8 mouse cellular contexts compared by ENCODE assay signal in genomic region chr17:65885697-65886529, GRCm38 (mm10). TPM values are rescaled to one million over a fixed set of nuclear protein-coding genes. Genes with fewer than 3 reads are reported as not detected.
DNase-seq lines count a peak whose midpoint lies in the region; ATAC-seq lines count a peak whose summit lies in the region.

Gene Ralbp1 (minus strand): TSS chr17:65885798.

- peak within 1 kb of the TSS; percentile 84 for H3K9ac ChIP-seq in forebrain, embryonic 15.5 days (replicated peaks)

- peak within 1 kb of the TSS; percentile 82 for H3K4me2 ChIP-seq in forebrain, embryonic 15.5 days (replicated peaks)

- no peaks in the 10 kb centered on the region for H3K9me3 ChIP-seq in forebrain, embryonic 15.5 days

- ATAC-seq in forebrain, embryonic 15.5 days (replicated peaks): no peak

- H3K27me3 ChIP-seq in forebrain, embryonic 15.5 days: no peaks in the 10 kb centered on the region

- peak; percentile 28 to 43 for DNase-seq in spleen, postnatal 10 days (ENCODE audit: low spot score in 2 of 2)
- no peak for DNase-seq in spleen, postnatal 4 days (ENCODE audit: low spot score in 2 of 2)
- DNase-seq in cerebellum, adult 11 months: peak; percentile 44
- no peak for DNase-seq in heart, postnatal 25 days (ENCODE audit: low spot score)
- DNase-seq in layer of hippocampus, postnatal 10 days (ENCODE audit: low spot score in 2 of 2): peak; percentile 36 to 47
- DNase-seq in lung, postnatal 14 days: peak; percentile 22
- peak; percentile 38 for DNase-seq in skeletal muscle tissue, adult 2 months (ENCODE audit: low read depth, low spot score)

- 6% methylated on average over 14 of the region's 14 CpGs for WGBS in forebrain, embryonic 15.5 days

- peaks cover 29% of the 10 kb centered on the region for H3K4me1 ChIP-seq in forebrain, embryonic 15.5 days

- peak within 1 kb of the TSS; percentile 84 for H3K4me3 ChIP-seq in forebrain, embryonic 15.5 days

- intact Hi-C loops in heart, postnatal 25 days (cut with DNase I): loop anchor here (5.0 kb wide), 1 partner anchor 66 kb away; the partner anchor contains the start of gene Twsg1

- H3K36me3 ChIP-seq in forebrain, embryonic 15.5 days: no peaks in the 10 kb centered on the region

- peak within 1 kb of the TSS; percentile 95 for H3K27ac ChIP-seq in forebrain, embryonic 15.5 days (replicated peaks)

RNA-seq across cellular contexts. Expression of gene Ralbp1, which starts in this region (rescaled TPM):
- 57.5 and 61.3 TPM in 2 replicates for polyA plus RNA-seq in forebrain, embryonic 15.5 days (2015; fragmentation: Nextera tagmentation; extraction: Ambion mirVana)
- 10 to 100 TPM; 37.8 to 38.6 TPM for total RNA-seq in heart, postnatal 25 days (2021)
- 10 to 100 TPM; 36.2 to 38.8 TPM for total RNA-seq in layer of hippocampus, postnatal 10 days (2021)

Comparison
In these comparisons a context has a peak if more than half of its experiments do, and no peak if none do; other contexts are left out.
1. DNase-seq: peak in spleen, postnatal 10 days (2 of 2), cerebellum, adult 11 months (single experiment), layer of hippocampus, postnatal 10 days (2 of 2), lung, postnatal 14 days (single experiment) and skeletal muscle tissue, adult 2 months (single experiment); none in spleen, postnatal 4 days (0 of 2) and heart, postnatal 25 days (single experiment).